Mouse (Mus musculus) liver, embryonic 14.5 days (tissue): Measurements from ENCODE around the gene Carns1. TPM values are rescaled to one million over a fixed set of nuclear protein-coding genes. Genes with fewer than 3 reads are reported as not detected.
A peak's percentile ranks its signal among the peaks of the same experiment; 100 is the strongest.

Source experiments
- ATAC-seq: fragments of 200-750 bp; cut with Nextera tagmentation; 2 replicates; pipeline ENCODE4 v1.8.0; 2017; ENCODE audit warnings: moderate number of reproducible peaks, mild to moderate bottlenecking, moderate library complexity; ENCODE audit not compliant: insufficient read depth
- DNase-seq, 3 experiments: peaks; one replicate each; pipeline ENCODE4 v3.0.0-alpha.2; 2012 to 2013; ENCODE audit warnings: low read depth in 3 of 3, low spot score in 3 of 3
- H3K27ac ChIP-seq: fragments of 300-500 bp; sonication (generic); 2 replicates; pipeline ENCODE4 v1.5.1; 2014; ENCODE audit warnings: moderate library complexity, mild to moderate bottlenecking, control low read depth, inconsistent platforms
- H3K27me3 ChIP-seq: fragments of 300-500 bp; sonication (generic); 2 replicates; pipeline ENCODE4 v1.6.1; 2014; ENCODE audit warnings: mild to moderate bottlenecking, low read length, moderate library complexity; ENCODE audit not compliant: control insufficient read depth, insufficient read depth
- H3K36me3 ChIP-seq: fragments of 300-500 bp; sonication (generic); replicated peaks from 2 replicates; pipeline ENCODE4 v1.6.1; 2014; ENCODE audit warnings: low read depth; ENCODE audit not compliant: control insufficient read depth, insufficient read depth
- H3K4me1 ChIP-seq, 2 experiments: fragments of 200-500 bp in 1 of 2; fragments of 300-500 bp in 1 of 2; sonication (generic) in 1 of 2; replicated peaks; 2 replicates each; pipeline ENCODE4 v1.6.1; 2012 to 2014; ENCODE audit warnings: antibody characterized with exemption in 1 of 2, inconsistent platforms in 1 of 2, low read length in 1 of 2; ENCODE audit not compliant: control insufficient read depth in 2 of 2, insufficient read depth in 2 of 2
- H3K4me2 ChIP-seq: fragments of 300-500 bp; sonication (generic); 2 replicates; pipeline ENCODE4 v1.6.1; 2014; ENCODE audit warnings: low read depth, mild to moderate bottlenecking, control low read depth, moderate library complexity
- H3K4me3 ChIP-seq, 2 experiments: fragments of 200-500 bp in 1 of 2; fragments of 300-500 bp in 1 of 2; sonication (generic) in 1 of 2; 2 replicates each; pipeline ENCODE4 v1.5.1; 2012 to 2014; ENCODE audit warnings: low read depth in 2 of 2, low read length in 2 of 2, mild to moderate bottlenecking in 2 of 2, control low read depth in 1 of 2, inconsistent platforms in 1 of 2, moderate library complexity in 1 of 2; ENCODE audit not compliant: insufficient read depth in 1 of 2
- H3K9ac ChIP-seq: fragments of 300-500 bp; sonication (generic); replicated peaks from 2 replicates; pipeline ENCODE4 v1.6.1; 2014; ENCODE audit warnings: mild to moderate bottlenecking, control low read depth, moderate library complexity
- H3K9me3 ChIP-seq: fragments of 300-500 bp; sonication (generic); 2 replicates; pipeline ENCODE4 v1.6.1; 2016; ENCODE audit warnings: low read length, mixed read lengths; ENCODE audit not compliant: control insufficient read depth
- CTCF ChIP-seq: IDR thresholded peaks from 2 replicates; pipeline ENCODE4 v1.5.1; 2016; ENCODE audit warnings: antibody characterized with exemption, low read depth, control low read depth
- EP300 ChIP-seq: IDR thresholded peaks from 2 replicates; pipeline ENCODE4 v1.6.1; 2016; ENCODE audit warnings: antibody characterized with exemption, low read depth
- WGBS: fragments of 180-500 bp; shearing (Covaris S2); extraction: QIAGEN DNeasy Blood & Tissue Kit; methylation state at CpG from one replicate; pipeline ENCODE4 v1.1.7; 2014; ENCODE audit not compliant: insufficient replicate concordance; 5-methylcytosine and 5-hydroxymethylcytosine counted together
- polyA plus RNA-seq, 2 experiments: library from polyadenylated mRNA; depleted of rRNA in 1 of 2; stranded (reverse) in 1 of 2; unstranded in 1 of 2; fragments of >200 nt; fragmentation: Nextera tagmentation in 1 of 2; extraction: Ambion mirVana in 1 of 2; gene quantifications; 2 replicates each; pipeline versions ENCODE4 v1.2.1 to v1.2.3; 2012 to 2014

The Carns1 gene
- polyA plus RNA-seq, 2 experiments, result 0.18 to 0.32 TPM

GRCm38 (mm10) chr19:4218784-4219183, 43.5 kb upstream of the Carns1 start:
- H3K9ac ChIP-seq, result no peak overlapping the region
- H3K36me3 ChIP-seq, result no peaks in the 10 kb centered on the region
- H3K4me2 ChIP-seq, result no peak overlapping the region
- WGBS, result 14% methylated on average over 1 of the region's 1 CpGs
- ATAC-seq (no peak), DNase-seq (no peak)
- TF ChIP-seq EP300 (no peak), CTCF (no peak)
- H3K27ac ChIP-seq, result no peak overlapping the region
- H3K9me3 ChIP-seq, result no peaks in the 10 kb centered on the region
- peaks cover 43% of the 10 kb centered on the region for H3K27me3 ChIP-seq
- peaks cover 0 to 11% of the 10 kb centered on the region in 2 experiments; a peak in 3 of 4 replicates for H3K4me1 ChIP-seq
- H3K4me3 ChIP-seq, result no peak overlapping the region

GRCm38 (mm10) chr19:4218293-4218692, 43.0 kb upstream of the Carns1 start:
- Histone ChIP-seq H3K27me3 (peaks cover 48% of the 10 kb centered on the region), H3K4me1 (peaks cover 0 to 12% of the 10 kb centered on the region in 2 experiments; a peak in 3 of 4 replicates), H3K9ac (no peak overlapping the region), H3K36me3 (no peaks in the 10 kb centered on the region), H3K4me2 (no peak overlapping the region), H3K9me3 (no peaks in the 10 kb centered on the region), H3K27ac (no peak overlapping the region), H3K4me3 (no peak overlapping the region)
- WGBS, result 81% methylated on average over 11 of the region's 11 CpGs
- ATAC-seq (no peak), DNase-seq (no peak)
- no peak for TF ChIP-seq EP300
- TF ChIP-seq CTCF, result no peak

- Histone ChIP-seq H3K36me3 (no peaks in the 10 kb centered on the region), H3K27ac (no peak overlapping the region), H3K9me3 (no peaks in the 10 kb centered on the region), H3K27me3 (peaks cover 52% of the 10 kb centered on the region), H3K4me1 (peaks cover 0 to 14% of the 10 kb centered on the region in 2 experiments; a peak in 3 of 4 replicates), H3K4me2 (no peak overlapping the region), H3K4me3 (no peak overlapping the region), H3K9ac (no peak overlapping the region)
- no peak for TF ChIP-seq EP300
- TF ChIP-seq CTCF, result no peak
- no peak for DNase-seq
- ATAC-seq, result no peak
- 56% methylated on average over 3 of the region's 3 CpGs for WGBS
Observed at GRCm38 (mm10) chr19:4217855-4218254, 42.6 kb upstream of the Carns1 start.

GRCm38 (mm10) chr19:4217140-4217539, 41.9 kb upstream of the Carns1 start:
- DNase-seq, result no peak
- no peaks in the 10 kb centered on the region for H3K9me3 ChIP-seq
- H3K4me3 ChIP-seq, result no peak overlapping the region
- no peaks in the 10 kb centered on the region for H3K36me3 ChIP-seq
- TF ChIP-seq CTCF, result no peak
- no peak for TF ChIP-seq EP300
- H3K27me3 ChIP-seq, result peaks cover 59% of the 10 kb centered on the region
- H3K9ac ChIP-seq, result no peak overlapping the region
- no peak overlapping the region for H3K4me2 ChIP-seq
- no peak for ATAC-seq
- H3K27ac ChIP-seq, result no peak overlapping the region
- WGBS, result 41% methylated on average over 5 of the region's 5 CpGs
- peaks cover 0 to 12% of the 10 kb centered on the region in 2 experiments; a peak in 3 of 4 replicates for H3K4me1 ChIP-seq

GRCm38 (mm10) chr19:4216041-4216685, 40.9 kb upstream of the Carns1 start:
- Histone ChIP-seq H3K9ac (no peak overlapping the region), H3K4me1 (peaks cover 0 to 12% of the 10 kb centered on the region in 2 experiments; a peak in 3 of 4 replicates), H3K27me3 (peaks cover 69% of the 10 kb centered on the region), H3K27ac (no peak overlapping the region), H3K36me3 (no peaks in the 10 kb centered on the region), H3K9me3 (no peaks in the 10 kb centered on the region), H3K4me3 (no peak overlapping the region), H3K4me2 (no peak overlapping the region)
- ATAC-seq (no peak), DNase-seq (no peak)
- WGBS, result 8% methylated on average over 14 of the region's 14 CpGs
- no peak for TF ChIP-seq EP300
- peak; percentile 45 for TF ChIP-seq CTCF
